Mouse (Mus musculus) limb, embryonic 11.5 days (tissue): ENCODE results near the gene Arsg. TPM values are rescaled to one million over a fixed set of nuclear protein-coding genes. Genes with fewer than 3 reads are reported as not detected.

Experiments used
- ATAC-seq: fragments of 200-750 bp; cut with Nextera tagmentation; 2 replicates; pipeline ENCODE4 v1.8.0; 2017; ENCODE audit warnings: low read depth; ENCODE audit not compliant: insufficient number of reproducible peaks, low FRiP score, low TSS enrichment
- DNase-seq: peaks from one replicate; pipeline ENCODE4 v3.0.0-alpha.2; 2015; ENCODE audit warnings: low spot score
- H3K27ac ChIP-seq: fragments of 300-500 bp; sonication (generic); replicated peaks from 2 replicates; pipeline ENCODE4 v1.5.1; 2014; ENCODE audit warnings: low read depth, mild to moderate bottlenecking, low read length
- H3K27me3 ChIP-seq: fragments of 300-500 bp; sonication (generic); 2 replicates; pipeline ENCODE4 v1.6.1; 2014; ENCODE audit warnings: mild to moderate bottlenecking, low read length, mixed read lengths; ENCODE audit not compliant: control insufficient read depth, insufficient read depth
- H3K36me3 ChIP-seq: fragments of 300-500 bp; sonication (generic); 2 replicates; pipeline ENCODE4 v1.6.1; 2014; ENCODE audit warnings: mild to moderate bottlenecking, low read length, moderate library complexity, mixed read lengths; ENCODE audit not compliant: control insufficient read depth, insufficient read depth
- H3K4me1 ChIP-seq: fragments of 300-500 bp; sonication (generic); 2 replicates; pipeline ENCODE4 v1.6.1; 2014; ENCODE audit warnings: low read length, mixed read lengths; ENCODE audit not compliant: control insufficient read depth, insufficient read depth
- H3K4me2 ChIP-seq: fragments of 300-500 bp; sonication (generic); 2 replicates; pipeline ENCODE4 v1.6.1; 2014; ENCODE audit warnings: low read depth, mild to moderate bottlenecking, moderate library complexity; ENCODE audit not compliant: severe bottlenecking
- H3K4me3 ChIP-seq: fragments of 300-500 bp; sonication (generic); 2 replicates; pipeline ENCODE4 v1.5.1; 2014; ENCODE audit warnings: low read depth, low read length
- H3K9ac ChIP-seq: fragments of 300-500 bp; sonication (generic); 2 replicates; pipeline ENCODE4 v1.6.1; 2014; ENCODE audit warnings: mild to moderate bottlenecking, low read length
- H3K9me3 ChIP-seq: fragments of 300-500 bp; sonication (generic); 2 replicates; pipeline ENCODE4 v1.6.1; 2016; ENCODE audit warnings: low read length; ENCODE audit not compliant: control insufficient read depth
- WGBS: fragments of 180-500 bp; shearing (Covaris S2); extraction: QIAGEN DNeasy Blood & Tissue Kit; methylation state at CpG from one replicate; pipeline ENCODE4 v1.1.7; 2014; 5-methylcytosine and 5-hydroxymethylcytosine counted together
- polyA plus RNA-seq: library from polyadenylated mRNA; unstranded; fragments of >200 nt; fragmentation: Nextera tagmentation; extraction: Ambion mirVana; gene quantifications from 2 replicates; pipeline ENCODE4 v1.2.1, GENCODE M21; 2014

Gene Arsg
- polyA plus RNA-seq, 1 experiment from 2014 or later = 1.6 TPM

GRCm38 (mm10) chr11:109535966-109536365 is 62.8 kb downstream of the Arsg start:
- WGBS = 93% methylated on average over 6 of the region's 6 CpGs
- Histone ChIP-seq H3K36me3 (no peaks in the 10 kb centered on the region), H3K4me2 (no peak overlapping the region), H3K9me3 (no peaks in the 10 kb centered on the region), H3K27me3 (no peaks in the 10 kb centered on the region), H3K27ac (no peak overlapping the region), H3K4me3 (no peak overlapping the region), H3K4me1 (no peaks in the 10 kb centered on the region), H3K9ac (no peak overlapping the region)
- DNase-seq (no peak), ATAC-seq (no peak)

GRCm38 (mm10) chr11:109536939-109537338 is 63.8 kb downstream of the Arsg start:
- DNase-seq (no peak), ATAC-seq (no peak)
- H3K4me1 ChIP-seq = no peaks in the 10 kb centered on the region
- H3K4me2 ChIP-seq = no peak overlapping the region
- 73% methylated on average over 5 of the region's 5 CpGs for WGBS
- H3K9ac ChIP-seq = no peak overlapping the region
- no peaks in the 10 kb centered on the region for H3K9me3 ChIP-seq
- H3K4me3 ChIP-seq = no peak overlapping the region
- no peak overlapping the region for H3K27ac ChIP-seq
- H3K27me3 ChIP-seq = no peaks in the 10 kb centered on the region
- no peaks in the 10 kb centered on the region for H3K36me3 ChIP-seq

- no peaks in the 10 kb centered on the region for H3K4me1 ChIP-seq
- H3K36me3 ChIP-seq = no peaks in the 10 kb centered on the region
- H3K27ac ChIP-seq = no peak overlapping the region
- no peak overlapping the region for H3K9ac ChIP-seq
- H3K4me2 ChIP-seq = no peak overlapping the region
- ATAC-seq = no peak
- H3K9me3 ChIP-seq = no peaks in the 10 kb centered on the region
- no peak overlapping the region for H3K4me3 ChIP-seq
- H3K27me3 ChIP-seq = no peaks in the 10 kb centered on the region
- WGBS = 69% methylated on average over 6 of the region's 6 CpGs
- no peak for DNase-seq
These were observed 66.1 kb downstream of the Arsg start for GRCm38 (mm10) chr11:109539290-109539689.

GRCm38 (mm10) chr11:109543466-109543865 is 70.3 kb downstream of the Arsg start:
- no peak for ATAC-seq
- H3K4me1 ChIP-seq = no peaks in the 10 kb centered on the region
- H3K4me3 ChIP-seq = no peak overlapping the region
- no peak overlapping the region for H3K27ac ChIP-seq
- WGBS = 87% methylated on average over 9 of the region's 9 CpGs
- H3K9me3 ChIP-seq = no peaks in the 10 kb centered on the region
- no peak overlapping the region for H3K9ac ChIP-seq
- H3K27me3 ChIP-seq = no peaks in the 10 kb centered on the region
- no peaks in the 10 kb centered on the region for H3K36me3 ChIP-seq
- DNase-seq = no peak
- H3K4me2 ChIP-seq = no peak overlapping the region

- no peaks in the 10 kb centered on the region for H3K4me1 ChIP-seq
- H3K27ac ChIP-seq = no peak overlapping the region
- WGBS = 37% methylated on average over 7 of the region's 7 CpGs
- no peaks in the 10 kb centered on the region for H3K27me3 ChIP-seq
- DNase-seq (no peak), ATAC-seq (no peak)
- H3K9me3 ChIP-seq = no peaks in the 10 kb centered on the region
- H3K36me3 ChIP-seq = no peaks in the 10 kb centered on the region
- H3K4me3 ChIP-seq = no peak overlapping the region
- no peak overlapping the region for H3K9ac ChIP-seq
- H3K4me2 ChIP-seq = no peak overlapping the region
These were observed 71.3 kb downstream of the Arsg start for GRCm38 (mm10) chr11:109544432-109544831.

DNA sequence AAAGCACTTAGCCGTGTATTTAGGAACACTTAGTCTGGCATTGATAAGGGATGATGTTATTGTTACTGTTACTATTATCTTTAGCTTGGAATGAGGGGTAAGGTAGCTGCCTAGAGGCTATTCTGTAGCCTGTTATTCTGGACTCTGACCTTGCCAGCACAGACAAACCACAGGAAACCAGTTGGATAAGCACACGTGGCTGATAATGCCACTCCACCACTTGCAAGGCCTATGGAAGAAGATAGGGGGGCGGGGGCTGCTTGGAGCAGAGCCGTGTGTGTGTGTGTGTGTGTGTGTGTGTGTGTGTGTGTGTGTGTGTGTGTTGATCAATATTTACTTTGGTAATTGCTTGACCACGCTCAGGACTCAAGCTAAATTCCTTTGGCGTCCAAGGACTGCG is 72.1 kb downstream of the Arsg start:
- WGBS = 84% methylated on average over 7 of the region's 7 CpGs
- Histone ChIP-seq H3K36me3 (no peaks in the 10 kb centered on the region), H3K27me3 (no peaks in the 10 kb centered on the region), H3K4me2 (no peak overlapping the region), H3K9ac (no peak overlapping the region), H3K4me3 (no peak overlapping the region), H3K9me3 (no peaks in the 10 kb centered on the region), H3K27ac (no peak overlapping the region), H3K4me1 (no peaks in the 10 kb centered on the region)
- ATAC-seq (no peak), DNase-seq (no peak)

- 62% methylated on average over 12 of the region's 12 CpGs for WGBS
These were observed 72.5 kb downstream of the Arsg start for GRCm38 (mm10) chr11:109545700-109546143.

GRCm38 (mm10) chr11:109546305-109547001 is 73.3 kb downstream of the Arsg start:
- ATAC-seq = no peak
- 74% methylated on average over 16 of the region's 16 CpGs for WGBS
- H3K9me3 ChIP-seq = no peaks in the 10 kb centered on the region
- no peaks in the 10 kb centered on the region for H3K27me3 ChIP-seq
- no peak overlapping the region for H3K27ac ChIP-seq
- H3K4me1 ChIP-seq = no peaks in the 10 kb centered on the region
- no peaks in the 10 kb centered on the region for H3K36me3 ChIP-seq
- H3K9ac ChIP-seq = no peak overlapping the region
- DNase-seq = no peak
- H3K4me3 ChIP-seq = no peak overlapping the region
- no peak overlapping the region for H3K4me2 ChIP-seq

More at GRCm38 (mm10) chr11:109545700-109546143, 72.5 kb downstream of the Arsg start:
- Histone ChIP-seq H3K4me2 (no peak overlapping the region), H3K27me3 (no peaks in the 10 kb centered on the region), H3K9ac (no peak overlapping the region), H3K27ac (no peak overlapping the region), H3K36me3 (no peaks in the 10 kb centered on the region), H3K4me3 (no peak overlapping the region), H3K4me1 (no peaks in the 10 kb centered on the region), H3K9me3 (no peaks in the 10 kb centered on the region)
- ATAC-seq = no peak
- no peak for DNase-seq

GRCm38 (mm10) chr11:109547652-109548051 is 74.5 kb downstream of the Arsg start:
- Histone ChIP-seq H3K9ac (no peak overlapping the region), H3K9me3 (no peaks in the 10 kb centered on the region), H3K36me3 (no peaks in the 10 kb centered on the region), H3K27me3 (no peaks in the 10 kb centered on the region), H3K4me2 (no peak overlapping the region), H3K4me3 (no peak overlapping the region), H3K4me1 (no peaks in the 10 kb centered on the region), H3K27ac (no peak overlapping the region)
- WGBS = 88% methylated on average over 1 of the region's 1 CpGs
- DNase-seq (no peak), ATAC-seq (no peak)
